Mouse (Mus musculus) thymus, adult 2 months (tissue): ENCODE data around the gene Nf1. TPM values are rescaled to one million over a fixed set of nuclear protein-coding genes. Genes with fewer than 3 reads are reported as not detected.

Experiments used
- DNase-seq: peaks from one replicate; pipeline ENCODE4 v3.0.0; 2021
- H3K27ac ChIP-seq: fragments of 200-500 bp; 2 replicates; pipeline ENCODE4 v1.5.1; 2012; ENCODE audit warnings: low read length, control low read depth; ENCODE audit not compliant: control insufficient read depth, insufficient read depth
- H3K27me3 ChIP-seq: fragments of 200-500 bp; 2 replicates; pipeline ENCODE4 v1.6.1; 2012; ENCODE audit warnings: mild to moderate bottlenecking, low read length, moderate library complexity, mixed read lengths; ENCODE audit not compliant: control insufficient read depth, insufficient read depth
- H3K36me3 ChIP-seq: fragments of 200-500 bp; 2 replicates; pipeline ENCODE4 v1.6.1; 2012; ENCODE audit warnings: mild to moderate bottlenecking, low read length, moderate library complexity; ENCODE audit not compliant: control insufficient read depth, insufficient read depth
- H3K4me1 ChIP-seq: fragments of 200-500 bp; replicated peaks from 2 replicates; pipeline ENCODE4 v1.6.1; 2012; ENCODE audit warnings: low read length; ENCODE audit not compliant: control insufficient read depth, insufficient read depth
- H3K4me3 ChIP-seq: fragments of 200-500 bp; 2 replicates; pipeline ENCODE4 v1.5.1; 2012; ENCODE audit warnings: mild to moderate bottlenecking, low read length, control low read depth, moderate library complexity; ENCODE audit not compliant: control insufficient read depth, insufficient read depth
- CTCF ChIP-seq: fragments of 200-500 bp; IDR thresholded peaks from 2 replicates; pipeline ENCODE4 v1.5.1; 2012; ENCODE audit warnings: mild to moderate bottlenecking, control low read depth, low read length, moderate library complexity, borderline replicate concordance; ENCODE audit not compliant: control insufficient read depth, poor library complexity, insufficient read depth; ENCODE audit errors: extremely low read depth
- POLR2A ChIP-seq: fragments of 200-500 bp; IDR thresholded peaks from 2 replicates; pipeline ENCODE4 v1.6.1; 2012; ENCODE audit warnings: mild to moderate bottlenecking, low read length, control low read depth, moderate library complexity; ENCODE audit not compliant: control insufficient read depth, poor library complexity, insufficient read depth; ENCODE audit errors: extremely low read depth
- WGBS: fragments of 180-500 bp; shearing (Covaris S2); methylation state at CpG from one replicate; pipeline ENCODE4 v1.1.7; 2018; 5-methylcytosine and 5-hydroxymethylcytosine counted together
- polyA plus RNA-seq: library from polyadenylated mRNA; depleted of rRNA; stranded (reverse); fragments of >200 nt; gene quantifications from 2 replicates; pipeline ENCODE4 v1.2.3, GENCODE M21; 2012

The Nf1 gene
- polyA plus RNA-seq, 1 experiment, result 6.9 TPM

GRCm38 (mm10) chr11:79398336-79398735 is 58.8 kb downstream of the Nf1 start:
- peak; percentile 88 for DNase-seq
- TF ChIP-seq POLR2A, result no peak
- TF ChIP-seq CTCF, result no peak
- no peaks in the 10 kb centered on the region for H3K27me3 ChIP-seq
- no peak overlapping the region for H3K4me3 ChIP-seq
- no peaks in the 10 kb centered on the region for H3K36me3 ChIP-seq
- WGBS, result 51% methylated on average over 3 of the region's 3 CpGs
- H3K27ac ChIP-seq, result no peak overlapping the region
- H3K4me1 ChIP-seq, result no peaks in the 10 kb centered on the region

DNA sequence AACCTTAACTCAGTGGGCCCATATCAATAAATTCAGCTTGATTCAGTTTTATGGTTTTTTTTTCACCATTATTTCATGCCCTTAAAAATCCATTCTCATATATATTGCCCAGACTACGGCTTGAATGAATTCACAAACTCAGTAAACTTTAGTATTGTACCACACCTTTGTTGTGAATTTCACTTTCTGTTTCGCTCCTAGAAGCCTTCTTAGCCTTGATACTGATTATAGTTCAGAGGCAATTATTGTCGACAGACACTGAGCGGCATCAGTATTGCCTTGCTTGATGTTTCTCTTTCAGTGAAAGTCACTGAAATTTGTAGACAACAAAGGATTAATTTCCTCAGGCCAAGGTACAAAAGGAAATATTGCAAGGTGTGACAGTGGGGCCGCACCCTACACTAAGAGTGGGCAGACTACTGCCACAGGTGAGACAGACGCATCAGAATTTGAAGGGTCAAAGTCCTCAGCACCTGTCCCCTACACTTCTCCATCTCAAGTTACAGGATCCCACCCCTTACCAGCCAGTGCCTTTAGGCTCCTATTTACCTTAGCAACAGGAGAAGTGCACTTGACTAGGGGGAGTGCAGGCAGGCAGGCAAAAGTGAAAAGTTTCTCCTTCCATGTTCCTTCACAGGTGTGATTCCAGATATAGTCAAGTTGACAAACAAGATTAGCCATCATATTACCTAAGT is 64.3 kb downstream of the Nf1 start:
- TF ChIP-seq CTCF, result no peak
- no peak for TF ChIP-seq POLR2A
- WGBS, result 93% methylated on average over 6 of the region's 6 CpGs
- Histone ChIP-seq H3K27ac (no peak overlapping the region), H3K4me3 (no peak overlapping the region), H3K27me3 (no peaks in the 10 kb centered on the region), H3K4me1 (no peaks in the 10 kb centered on the region), H3K36me3 (no peaks in the 10 kb centered on the region)
- no peak for DNase-seq

GRCm38 (mm10) chr11:79413761-79414513 is 74.4 kb downstream of the Nf1 start:
- Histone ChIP-seq H3K36me3 (no peaks in the 10 kb centered on the region), H3K4me3 (no peak overlapping the region), H3K27ac (no peak overlapping the region), H3K4me1 (no peaks in the 10 kb centered on the region), H3K27me3 (no peaks in the 10 kb centered on the region)
- 98% methylated on average over 7 of the region's 7 CpGs for WGBS
- TF ChIP-seq CTCF (no peak), POLR2A (no peak)
- DNase-seq, result no peak

DNA sequence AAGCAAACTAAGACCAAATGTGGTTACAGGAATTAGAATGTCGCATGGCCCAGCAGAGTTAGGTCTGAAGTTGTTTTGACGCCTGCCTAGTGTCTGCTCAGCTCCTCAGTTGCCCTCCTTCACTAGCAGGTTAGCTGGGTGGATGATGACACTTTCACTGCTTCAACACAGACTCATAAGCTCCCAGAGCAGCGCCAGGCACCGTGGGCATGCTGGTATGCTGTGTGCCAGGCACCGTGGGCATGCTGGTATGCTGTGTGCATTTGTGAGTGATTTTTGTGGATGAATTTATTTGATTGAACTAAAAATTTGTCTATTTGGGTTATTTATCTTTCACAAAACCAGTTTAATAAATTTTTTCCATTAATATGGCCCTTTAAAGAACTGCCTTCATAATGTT is 83.0 kb downstream of the Nf1 start:
- Histone ChIP-seq H3K4me3 (no peak overlapping the region), H3K27me3 (no peaks in the 10 kb centered on the region), H3K36me3 (no peaks in the 10 kb centered on the region), H3K27ac (no peak overlapping the region), H3K4me1 (no peaks in the 10 kb centered on the region)
- no peak for DNase-seq
- TF ChIP-seq CTCF (no peak), POLR2A (no peak)
- WGBS, result 98% methylated on average over 5 of the region's 5 CpGs

DNA sequence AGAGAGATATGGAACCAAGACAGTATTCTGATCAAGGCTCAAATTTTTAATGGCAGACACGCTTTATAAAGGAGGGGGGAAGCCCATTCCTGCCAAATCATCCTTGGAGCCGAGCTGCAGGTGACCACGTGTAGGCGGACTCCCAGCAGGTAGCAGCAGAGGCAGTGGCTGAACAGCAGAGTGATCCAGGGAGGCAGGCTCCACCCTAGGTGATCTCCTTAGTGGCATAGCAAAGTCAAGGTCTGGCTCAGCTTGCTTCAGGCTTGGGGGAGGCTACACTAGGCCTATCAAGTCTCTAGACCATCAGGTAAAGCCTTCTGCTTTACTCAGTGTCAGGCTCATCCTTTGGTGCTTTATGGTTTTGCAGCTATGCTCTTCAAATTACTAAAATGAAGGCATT is 87.1 kb downstream of the Nf1 start:
- no peak for DNase-seq

GRCm38 (mm10) chr11:79427638-79428037 is 88.1 kb downstream of the Nf1 start:
- H3K4me3 ChIP-seq, result no peak overlapping the region
- H3K27me3 ChIP-seq, result no peaks in the 10 kb centered on the region
- peak; percentile 9 for DNase-seq
- H3K36me3 ChIP-seq, result no peaks in the 10 kb centered on the region
- WGBS, result 5% methylated on average over 2 of the region's 2 CpGs
- no peak for TF ChIP-seq CTCF
- H3K4me1 ChIP-seq, result no peaks in the 10 kb centered on the region
- H3K27ac ChIP-seq, result no peak overlapping the region

More for the DNA sequence above, 87.1 kb downstream of the Nf1 start:
- no peak for TF ChIP-seq POLR2A
- no peak for TF ChIP-seq CTCF
- Histone ChIP-seq H3K36me3 (no peaks in the 10 kb centered on the region), H3K27ac (no peak overlapping the region), H3K4me1 (no peaks in the 10 kb centered on the region), H3K27me3 (no peaks in the 10 kb centered on the region), H3K4me3 (no peak overlapping the region)
- WGBS, result 94% methylated on average over 4 of the region's 4 CpGs

DNA sequence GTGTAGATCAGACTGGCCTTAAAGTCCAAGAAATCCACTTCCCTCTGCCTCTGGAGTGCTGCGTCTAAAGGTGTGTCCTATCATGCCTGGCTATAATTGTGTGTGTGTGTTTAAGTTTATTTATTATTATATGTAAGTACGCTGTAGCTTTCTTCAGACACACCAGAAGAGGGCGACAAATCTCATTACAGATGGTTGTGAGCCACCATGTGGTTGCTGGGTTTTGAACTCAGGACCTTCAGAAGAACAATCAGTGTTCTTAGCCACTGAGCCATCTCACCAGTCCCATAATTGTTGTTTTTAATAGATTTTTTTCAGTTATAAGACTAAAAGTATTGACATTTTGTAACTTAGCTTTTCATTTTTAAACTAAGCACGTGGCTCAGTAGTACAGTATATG is 95.8 kb downstream of the Nf1 start:
- WGBS, result 95% methylated on average over 4 of the region's 4 CpGs
- Histone ChIP-seq H3K4me3 (no peak overlapping the region), H3K36me3 (no peaks in the 10 kb centered on the region), H3K4me1 (no peaks in the 10 kb centered on the region), H3K27ac (no peak overlapping the region), H3K27me3 (no peaks in the 10 kb centered on the region)
- no peak for DNase-seq
- no peak for TF ChIP-seq CTCF
- no peak for TF ChIP-seq POLR2A
